Mouse (Mus musculus) lung, embryonic 16.5 days (tissue): ENCODE results near the gene Chpf. TPM values are rescaled to one million over a fixed set of nuclear protein-coding genes. Genes with fewer than 3 reads are reported as not detected.
A peak's percentile ranks its signal among the peaks of the same experiment; 100 is the strongest.

ENCODE experiments used
- ATAC-seq: fragments of 200-750 bp; cut with Nextera tagmentation; 2 replicates; pipeline ENCODE4 v1.8.0; 2017; ENCODE audit warnings: low read depth, mild to moderate bottlenecking, moderate library complexity
- H3K27ac ChIP-seq: fragments of 300-500 bp; sonication (generic); 2 replicates; pipeline ENCODE4 v1.5.1; 2014; ENCODE audit warnings: mild to moderate bottlenecking, control low read depth, low read length
- H3K27me3 ChIP-seq: fragments of 300-500 bp; sonication (generic); 2 replicates; pipeline ENCODE4 v1.6.1; 2014; ENCODE audit warnings: low read depth, low read length, mixed read lengths; ENCODE audit not compliant: control insufficient read depth, insufficient read depth
- H3K36me3 ChIP-seq: fragments of 300-500 bp; sonication (generic); 2 replicates; pipeline ENCODE4 v1.6.1; 2014; ENCODE audit warnings: low read length; ENCODE audit not compliant: control insufficient read depth, insufficient read depth
- H3K4me1 ChIP-seq: fragments of 300-500 bp; sonication (generic); replicated peaks from 2 replicates; pipeline ENCODE4 v1.6.1; 2014; ENCODE audit warnings: low read length, mixed read lengths; ENCODE audit not compliant: control insufficient read depth, insufficient read depth
- H3K4me2 ChIP-seq: fragments of 300-500 bp; sonication (generic); 2 replicates; pipeline ENCODE4 v1.6.1; 2014; ENCODE audit warnings: low read depth, low read length, control low read depth
- H3K4me3 ChIP-seq: fragments of 300-500 bp; sonication (generic); 2 replicates; pipeline ENCODE4 v1.5.1; 2014; ENCODE audit warnings: mild to moderate bottlenecking, low read length, control low read depth
- H3K9ac ChIP-seq: fragments of 300-500 bp; sonication (generic); 2 replicates; pipeline ENCODE4 v1.6.1; 2014; ENCODE audit warnings: low read length, control low read depth
- H3K9me3 ChIP-seq: fragments of 300-500 bp; sonication (generic); 2 replicates; pipeline ENCODE4 v1.6.1; 2016; ENCODE audit warnings: low read length; ENCODE audit not compliant: control insufficient read depth
- WGBS: fragments of 180-500 bp; shearing (Covaris S2); extraction: QIAGEN DNeasy Blood & Tissue Kit; methylation state at CpG from one replicate; pipeline ENCODE4 v1.1.7; 2014; 5-methylcytosine and 5-hydroxymethylcytosine counted together
- polyA plus RNA-seq: library from polyadenylated mRNA; unstranded; fragments of >200 nt; fragmentation: Nextera tagmentation; extraction: Ambion mirVana; gene quantifications from 2 replicates; pipeline ENCODE4 v1.2.1, GENCODE M21; 2015

Chpf gene
- polyA plus RNA-seq, 1 experiment from 2014 or later: 22.9 TPM

DNA sequence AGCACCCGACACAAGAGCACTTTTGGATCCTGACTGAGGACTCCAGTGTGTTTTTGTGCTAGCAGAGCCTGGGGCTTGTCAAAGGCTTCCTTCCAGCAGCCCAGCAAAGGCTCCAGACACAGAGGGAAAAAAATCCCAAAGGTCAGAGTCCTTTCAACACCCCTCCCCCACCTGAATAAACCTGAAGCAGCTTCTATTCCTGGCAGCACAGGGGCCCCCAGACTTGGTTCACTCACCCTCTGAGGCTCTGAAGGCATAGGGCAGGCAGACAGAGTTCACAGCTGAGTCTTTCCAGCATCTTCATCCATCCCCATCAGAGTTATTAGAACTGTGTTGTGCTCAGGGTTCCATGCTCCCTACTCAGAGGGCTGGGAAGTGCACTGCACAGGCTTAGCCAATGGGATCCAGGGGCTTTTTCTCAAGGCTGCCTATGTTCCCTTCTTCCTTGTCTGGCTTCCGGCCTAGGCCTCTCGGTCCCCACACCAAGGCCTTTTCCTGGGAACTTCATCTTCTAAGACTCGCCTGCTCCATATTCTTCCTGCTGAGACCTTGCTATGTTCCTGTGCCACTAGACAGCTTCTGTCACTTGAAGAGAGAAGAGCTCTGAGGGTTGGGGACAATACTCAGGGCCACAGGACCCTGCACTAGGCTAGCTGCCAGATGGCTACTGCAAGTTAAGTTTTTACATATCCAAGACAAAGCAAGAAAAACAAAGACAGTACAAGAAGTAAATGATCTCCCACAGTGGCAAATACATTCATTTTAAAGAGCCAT is 32.5 kb upstream of the Chpf start:
- no peaks in the 10 kb centered on the region for H3K27me3 ChIP-seq
- no peak overlapping the region for H3K9ac ChIP-seq
- no peaks in the 10 kb centered on the region; the same call in none of the 2 replicates for H3K4me1 ChIP-seq
- H3K4me3 ChIP-seq: no peak overlapping the region
- no peak overlapping the region for H3K4me2 ChIP-seq
- no peak for ATAC-seq
- no peak overlapping the region for H3K27ac ChIP-seq
- no peaks in the 10 kb centered on the region for H3K36me3 ChIP-seq
- 47% methylated on average over 4 of the region's 4 CpGs for WGBS
- H3K9me3 ChIP-seq: no peaks in the 10 kb centered on the region

DNA sequence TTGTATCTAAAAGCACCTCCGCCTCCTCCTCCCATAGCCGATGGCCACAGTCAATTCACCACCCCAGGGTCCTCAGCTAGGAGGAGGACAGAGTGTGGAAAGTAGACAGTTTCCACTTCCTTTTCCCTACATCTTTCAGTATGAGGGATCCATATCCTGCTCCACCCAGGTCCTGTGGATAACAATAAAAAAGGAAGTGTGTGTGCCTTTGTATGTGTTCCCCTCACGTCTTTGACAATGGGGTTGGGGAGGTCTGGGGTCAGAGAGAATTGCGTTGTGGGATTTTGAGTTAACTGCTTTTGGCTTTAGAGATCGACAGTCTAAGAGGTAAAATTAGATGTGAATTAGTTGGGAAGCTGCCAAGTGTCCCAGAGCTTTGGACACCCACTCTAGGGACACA is 31.0 kb upstream of the Chpf start:
- H3K9me3 ChIP-seq: no peaks in the 10 kb centered on the region
- H3K9ac ChIP-seq: no peak overlapping the region
- H3K27ac ChIP-seq: no peak overlapping the region
- H3K36me3 ChIP-seq: no peaks in the 10 kb centered on the region
- H3K27me3 ChIP-seq: no peaks in the 10 kb centered on the region
- no peaks in the 10 kb centered on the region; the same call in none of the 2 replicates for H3K4me1 ChIP-seq
- no peak overlapping the region for H3K4me2 ChIP-seq
- no peak overlapping the region for H3K4me3 ChIP-seq
- WGBS: 61% methylated on average over 5 of the region's 5 CpGs
- ATAC-seq: no peak

DNA sequence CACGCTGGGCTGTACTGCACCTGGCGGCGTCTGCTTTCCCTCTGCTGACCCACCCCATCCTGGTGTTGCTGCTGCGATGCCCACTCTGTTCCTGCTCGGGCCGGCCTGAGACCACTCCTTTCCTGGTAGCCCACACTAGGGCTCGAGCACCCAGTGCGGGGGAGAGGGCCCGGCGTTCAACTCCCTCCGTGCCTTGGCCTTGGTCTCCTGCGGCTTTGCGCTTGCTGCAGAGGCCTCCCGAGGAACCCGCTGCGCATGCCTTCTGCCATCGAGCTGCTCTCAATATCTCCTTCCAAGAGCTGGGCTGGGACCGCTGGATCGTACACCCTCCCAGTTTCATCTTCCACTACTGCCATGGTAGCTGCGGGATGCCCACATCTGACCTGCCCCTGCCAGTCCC is 30.5 kb upstream of the Chpf start:
- ATAC-seq: no peak
- H3K36me3 ChIP-seq: no peaks in the 10 kb centered on the region
- H3K27me3 ChIP-seq: no peaks in the 10 kb centered on the region
- peaks cover 2% of the 10 kb centered on the region for H3K4me1 ChIP-seq
- H3K4me2 ChIP-seq: no peak overlapping the region
- no peaks in the 10 kb centered on the region for H3K9me3 ChIP-seq
- 59% methylated on average over 20 of the region's 20 CpGs for WGBS
- no peak overlapping the region for H3K27ac ChIP-seq
- no peak overlapping the region for H3K4me3 ChIP-seq
- H3K9ac ChIP-seq: no peak overlapping the region

DNA sequence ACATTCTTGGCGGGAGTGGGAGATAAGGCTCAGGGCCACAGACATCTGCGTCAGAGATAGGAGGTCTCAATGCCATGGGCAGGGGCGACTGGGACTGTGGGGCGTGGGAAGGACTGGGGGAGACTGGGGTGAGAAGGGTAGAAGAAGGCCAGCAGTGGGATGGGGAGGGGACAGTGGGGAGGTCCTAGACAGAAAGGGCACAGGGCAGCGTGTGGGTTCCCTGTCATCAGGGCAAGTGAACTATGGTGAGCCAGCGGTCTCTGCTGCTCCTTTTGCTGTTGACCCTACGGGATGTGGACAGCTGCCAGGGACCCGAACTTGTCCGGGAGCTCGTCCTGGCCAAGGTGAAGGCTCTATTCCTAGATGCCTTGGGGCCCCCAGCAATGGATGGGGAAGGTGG is 27.9 kb upstream of the Chpf start, which contains the start of gene Inha:
Inha (plus strand) TSS at position 72 of the 400 bp plus-strand sequence.
- no peaks in the 10 kb centered on the region for H3K9me3 ChIP-seq
- H3K27ac ChIP-seq: peak within 1 kb of the TSS; percentile 93
- peak within 1 kb of the TSS; percentile 99 for H3K9ac ChIP-seq
- H3K4me3 ChIP-seq: peak within 1 kb of the TSS; percentile 69
- no peaks in the 10 kb centered on the region for H3K27me3 ChIP-seq
- peaks cover 4% of the 10 kb centered on the region for H3K36me3 ChIP-seq
- WGBS: 35% methylated on average over 10 of the region's 10 CpGs
- H3K4me2 ChIP-seq: peak within 1 kb of the TSS; percentile 96
- no peak for ATAC-seq
- peaks cover 13% of the 10 kb centered on the region for H3K4me1 ChIP-seq

DNA sequence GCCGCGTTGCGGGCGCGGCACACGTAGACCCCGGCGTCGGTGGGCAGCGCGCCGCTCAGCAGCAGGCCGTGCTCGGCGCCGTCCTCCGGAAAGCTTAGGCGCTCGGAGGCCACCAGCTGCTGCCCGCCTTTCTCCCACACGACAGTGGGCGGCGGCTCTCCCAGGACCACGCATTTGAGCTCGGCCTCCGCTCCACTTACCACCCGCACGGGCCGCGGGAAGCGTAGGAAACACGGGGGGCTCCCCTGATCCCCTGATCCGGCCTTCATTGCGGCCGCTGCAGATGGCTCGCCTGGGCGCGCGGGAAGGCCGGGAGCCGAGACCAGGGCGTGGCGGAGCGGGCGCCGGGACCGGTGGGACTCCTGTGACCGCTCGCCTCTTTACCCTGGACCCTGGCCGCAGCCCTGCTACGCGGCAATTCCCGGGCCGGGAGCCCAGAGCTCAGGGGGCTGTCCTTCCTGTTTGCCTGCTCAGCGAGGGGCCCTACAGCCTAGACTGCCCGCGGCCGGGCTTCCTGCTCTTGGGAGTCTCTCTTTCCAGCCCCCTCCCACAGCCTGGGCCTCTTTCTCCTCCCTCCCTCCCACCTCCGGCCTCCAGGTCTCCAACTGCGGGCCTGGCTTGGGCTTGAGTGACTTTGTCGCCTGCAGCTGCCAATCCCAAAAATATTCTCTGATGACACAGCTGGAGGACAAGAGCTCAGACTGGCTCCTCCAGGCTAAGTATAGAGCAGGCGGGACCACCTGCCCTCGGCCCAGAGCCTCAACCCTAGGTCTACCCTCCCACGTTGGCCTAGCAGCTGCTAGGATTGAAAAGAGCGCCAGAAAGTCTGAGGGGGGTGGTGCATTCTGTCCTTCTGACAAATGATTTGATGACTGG is 27.1 kb upstream of the Chpf start, which contains the start of gene Obsl1:
Obsl1 (minus strand) TSS at position 497 of the 876 bp plus-strand sequence.
- no peaks in the 10 kb centered on the region for H3K27me3 ChIP-seq
- H3K9ac ChIP-seq: peak within 1 kb of the TSS; percentile 99
- under 1% methylated on average over 63 of the region's 65 CpGs for WGBS
- H3K9me3 ChIP-seq: no peaks in the 10 kb centered on the region
- H3K36me3 ChIP-seq: peaks cover 12% of the 10 kb centered on the region
- H3K27ac ChIP-seq: peak within 1 kb of the TSS; percentile 93
- peak within 1 kb of the TSS; percentile 69 for H3K4me3 ChIP-seq
- ATAC-seq: peak; percentile 95
- H3K4me2 ChIP-seq: peak within 1 kb of the TSS; percentile 96
- peaks cover 13% of the 10 kb centered on the region for H3K4me1 ChIP-seq

DNA sequence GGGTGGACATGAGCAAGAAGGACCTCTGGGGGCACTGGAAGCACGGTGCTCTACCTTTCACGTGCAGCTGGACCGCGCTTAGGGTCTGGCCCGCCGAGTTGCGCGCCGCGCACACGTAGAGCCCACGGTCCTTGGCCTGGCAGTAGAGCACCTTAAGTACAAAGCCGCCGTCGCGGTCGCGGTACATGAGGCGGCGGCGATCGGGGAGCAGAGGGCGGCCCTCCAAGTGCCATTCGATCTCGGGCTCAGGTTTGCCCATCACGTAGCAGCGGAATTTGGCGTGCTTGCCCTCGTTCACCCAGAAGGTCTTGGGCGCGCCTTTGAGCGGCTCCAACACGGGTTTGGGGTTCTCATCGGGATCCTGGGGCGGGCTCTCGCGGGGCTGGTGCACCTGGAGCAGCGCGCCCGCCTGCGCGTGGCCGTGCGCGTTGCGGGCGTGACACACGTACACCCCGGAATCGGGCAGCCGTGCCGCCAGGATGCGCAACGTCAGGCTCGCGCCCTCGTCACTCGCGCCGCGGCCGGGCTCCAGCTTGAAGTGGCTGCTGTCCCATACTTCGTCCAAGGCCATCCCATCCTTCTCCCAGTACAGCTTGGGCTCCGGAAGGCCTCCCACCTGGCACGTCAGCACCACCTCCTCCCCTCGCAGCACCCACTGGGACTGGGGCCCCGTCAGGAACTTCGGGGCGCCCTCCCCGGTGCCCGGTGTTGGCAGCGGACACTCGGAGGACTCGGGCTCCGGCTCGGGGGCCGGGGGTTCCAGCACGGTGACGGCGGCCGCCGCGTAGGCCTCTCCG is 26.2 kb upstream of the Chpf start:
- no peaks in the 10 kb centered on the region for H3K9me3 ChIP-seq
- H3K27me3 ChIP-seq: no peaks in the 10 kb centered on the region
- peak overlapping the region; percentile 96 for H3K4me2 ChIP-seq
- under 1% methylated on average over 75 of the region's 84 CpGs for whole genome bisulfite sequencing
- peak overlapping the region; percentile 93 for H3K27ac ChIP-seq
- H3K36me3 ChIP-seq: peaks cover 20% of the 10 kb centered on the region
- peak overlapping the region; percentile 69 for H3K4me3 ChIP-seq
- H3K9ac ChIP-seq: peak overlapping the region; percentile 99
- H3K4me1 ChIP-seq: peaks cover 13% of the 10 kb centered on the region
- ATAC-seq: peak; percentile 56

DNA sequence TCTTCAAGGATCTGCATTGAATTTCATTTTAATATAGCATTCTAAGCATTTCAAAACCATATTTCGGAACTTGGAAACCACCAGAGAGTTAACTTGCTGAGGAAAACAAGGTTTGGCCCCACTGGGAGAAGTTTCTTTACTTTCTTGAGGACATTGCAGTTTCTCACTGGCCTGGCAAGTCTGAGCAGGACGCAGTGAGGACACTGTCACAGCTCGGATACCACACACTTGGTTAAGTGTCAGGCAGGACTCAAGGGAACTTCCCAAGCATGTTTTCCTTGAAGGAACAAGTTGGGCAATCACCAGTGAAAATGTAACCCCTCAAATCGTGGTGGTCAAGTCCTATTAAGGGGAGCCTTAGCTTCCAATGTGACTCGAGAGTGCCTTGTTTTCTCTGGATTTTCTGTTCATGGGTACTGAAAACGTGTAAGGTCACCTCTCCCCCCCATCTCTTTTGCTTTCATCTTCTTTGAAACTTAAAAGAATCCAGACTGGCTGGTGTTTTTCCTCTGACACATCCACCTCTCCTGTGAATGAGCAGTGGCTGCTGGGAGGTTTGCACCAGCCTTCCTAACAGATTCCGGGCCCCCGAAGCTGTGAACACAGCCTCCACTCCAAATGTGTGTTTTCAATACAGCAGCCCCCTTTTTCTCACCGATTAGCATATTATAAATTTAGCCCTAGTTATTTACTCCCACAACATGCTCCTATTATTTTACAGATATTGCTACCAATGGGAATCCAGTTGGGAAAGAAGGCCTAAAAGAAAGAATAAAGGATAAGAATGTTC is 25.3 kb upstream of the Chpf start:
- peaks cover 25% of the 10 kb centered on the region for H3K36me3 ChIP-seq

DNA sequence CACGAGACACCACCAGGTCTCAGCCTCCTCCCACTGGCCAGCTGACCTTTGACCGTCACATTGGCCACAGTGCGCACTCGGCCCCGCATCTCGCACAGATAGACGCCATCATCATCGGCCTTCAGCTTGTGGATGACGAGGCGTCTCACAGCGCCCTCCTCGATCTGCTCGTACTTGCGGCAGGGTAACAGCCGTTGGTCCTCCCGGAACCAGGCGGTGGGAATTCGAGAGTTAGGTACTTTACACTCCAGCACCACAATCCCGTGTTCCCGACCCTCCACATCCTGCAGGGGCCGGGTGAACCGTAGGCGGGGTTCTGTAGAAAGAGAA is 24.5 kb upstream of the Chpf start:
- ATAC-seq: no peak
- H3K36me3 ChIP-seq: peaks cover 28% of the 10 kb centered on the region
- peaks cover 13% of the 10 kb centered on the region for H3K4me1 ChIP-seq
- peak overlapping the region; percentile 96 for H3K4me2 ChIP-seq
- H3K4me3 ChIP-seq: peak overlapping the region; percentile 7; the same call in 1 of the 2 replicates
- 70% methylated on average over 23 of the region's 23 CpGs for whole genome bisulfite sequencing
- no peaks in the 10 kb centered on the region for H3K27me3 ChIP-seq
- H3K9me3 ChIP-seq: no peaks in the 10 kb centered on the region
- no peak overlapping the region for H3K27ac ChIP-seq
- peak overlapping the region; percentile 33; the same call in 1 of the 2 replicates for H3K9ac ChIP-seq

More for the DNA sequence above, 25.3 kb upstream of the Chpf start:
- Histone ChIP-seq H3K4me3 (peak overlapping the region; percentile 69), H3K9me3 (no peaks in the 10 kb centered on the region), H3K4me1 (peaks cover 13% of the 10 kb centered on the region), H3K4me2 (peak overlapping the region; percentile 96), H3K27ac (no peak overlapping the region), H3K27me3 (no peaks in the 10 kb centered on the region), H3K9ac (peak overlapping the region; percentile 99)
- WGBS: 46% methylated on average over 9 of the region's 9 CpGs
- no peak for ATAC-seq
